Mouse (Mus musculus): ENCODE results near the gene Kif23.

Gene Kif23

GRCm38 (mm10) chr9:61946623-61947401, at the start of gene Kif23:
Kif23 (minus strand) TSS chr9:61946774.
- DNase-seq = peak; percentile 96 to 97

- DNase-seq = no peak
These were observed 44.6 kb upstream of the Kif23 start for GRCm38 (mm10) chr9:61991158-61991557.

GRCm38 (mm10) chr9:61990738-61991137, 44.2 kb upstream of the Kif23 start:
- DNase-seq = no peak

- no peak for DNase-seq
These were observed 39.5 kb upstream of the Kif23 start for GRCm38 (mm10) chr9:61986055-61986454.

- peak; percentile 56 to 86 for DNase-seq
These were observed 38.7 kb upstream of the Kif23 start for GRCm38 (mm10) chr9:61985183-61985863.

- no peak for DNase-seq
These were observed 36.5 kb upstream of the Kif23 start for GRCm38 (mm10) chr9:61982940-61983620.

- no peak for DNase-seq
These were observed 35.3 kb upstream of the Kif23 start for GRCm38 (mm10) chr9:61981876-61982275.

- DNase-seq = no peak
These were observed 33.4 kb upstream of the Kif23 start for GRCm38 (mm10) chr9:61979983-61980382.

GRCm38 (mm10) chr9:61977258-61977945, 30.8 kb upstream of the Kif23 start:
- DNase-seq = peak; percentile 24 to 52

GRCm38 (mm10) chr9:61972031-61972430, 25.5 kb upstream of the Kif23 start:
- DNase-seq = no peak

- no peak for DNase-seq
These were observed 24.5 kb upstream of the Kif23 start for GRCm38 (mm10) chr9:61971045-61971444.

GRCm38 (mm10) chr9:61967357-61967756, 20.8 kb upstream of the Kif23 start:
- peak in 1 of 2 experiments; percentile 48 for DNase-seq

GRCm38 (mm10) chr9:61965987-61966386, 19.4 kb upstream of the Kif23 start:
- DNase-seq = no peak

GRCm38 (mm10) chr9:61965411-61965930, 18.9 kb upstream of the Kif23 start:
- DNase-seq = peak; percentile 76 to 84

GRCm38 (mm10) chr9:61963356-61963755, 16.8 kb upstream of the Kif23 start:
- no peak for DNase-seq

- no peak for DNase-seq
These were observed 14.6 kb upstream of the Kif23 start for GRCm38 (mm10) chr9:61961181-61961580.

- peak; percentile 84 to 87 for DNase-seq
These were observed 14.2 kb upstream of the Kif23 start for GRCm38 (mm10) chr9:61960753-61961152.

GRCm38 (mm10) chr9:61959921-61960569, 13.5 kb upstream of the Kif23 start:
- no peak for DNase-seq

GRCm38 (mm10) chr9:61954707-61955106, 8.1 kb upstream of the Kif23 start:
- DNase-seq = no peak

- DNase-seq = no peak
These were observed 5.7 kb upstream of the Kif23 start for GRCm38 (mm10) chr9:61952241-61952640.

- peak; percentile 77 to 89 for DNase-seq
These were observed 1.1 kb upstream of the Kif23 start for GRCm38 (mm10) chr9:61947402-61948346.
